Mouse (Mus musculus): ENCODE results near the gene Ppm1n. TPM values are rescaled to one million over a fixed set of nuclear protein-coding genes. Genes with fewer than 3 reads are reported as not detected.
A peak's percentile ranks its signal among the peaks of the same experiment; 100 is the strongest.

The Ppm1n gene
- total and polyA plus RNA-seq, 2 experiments from 2014 or later, result 1.4 to 1.8 TPM

DNA sequence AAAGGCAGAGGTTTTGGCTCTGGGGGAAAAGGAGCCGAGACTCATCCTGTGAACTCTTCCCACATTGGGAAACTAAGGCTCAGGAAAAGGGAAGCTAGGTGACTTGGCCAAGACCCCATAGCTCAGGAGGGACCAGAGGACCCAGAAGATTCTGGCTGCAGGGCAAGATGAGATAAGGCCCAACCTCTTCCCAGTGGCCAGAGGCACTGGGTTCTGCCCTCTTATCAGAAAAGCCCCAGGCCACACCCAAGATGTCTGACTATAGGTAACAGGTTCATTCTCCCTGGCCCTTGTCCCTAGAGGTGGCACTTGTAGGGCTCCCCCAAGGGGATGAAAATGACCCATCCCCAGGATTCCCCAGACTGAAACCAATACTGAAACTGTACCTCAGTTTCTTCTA lies 33.0 kb downstream of the Ppm1n start:
- H3K9me3 ChIP-seq (ENCODE audit: low read length), result no peaks in the 10 kb centered on the region
- H3K9ac ChIP-seq (replicated peaks; ENCODE audit: low read length, poor library complexity, severe bottlenecking), result no peak overlapping the region
- H3K27me3 ChIP-seq (ENCODE audit: insufficient read depth, low read length), result no peaks in the 10 kb centered on the region
- ATAC-seq (ENCODE audit: low FRiP score), result no peak
- H3K4me2 ChIP-seq (ENCODE audit: low read depth, low read length, poor library complexity, severe bottlenecking), result no peak overlapping the region
- no peak overlapping the region for H3K27ac ChIP-seq (ENCODE audit: low read depth, low read length)
- no peak for DNase-seq (ENCODE audit: low spot score)
- 96% methylated on average over 1 of the region's 1 CpGs for WGBS
- no peak overlapping the region for H3K4me3 ChIP-seq (ENCODE audit: low read depth, low read length)
- no peak for TF ChIP-seq CTCF (IDR thresholded peaks at IDR 0.05)
- H3K36me3 ChIP-seq (ENCODE audit: insufficient read depth, low read length), result peaks cover 12% of the 10 kb centered on the region
- no peaks in the 10 kb centered on the region for H3K4me1 ChIP-seq (ENCODE audit: insufficient read depth, low read length)

DNA sequence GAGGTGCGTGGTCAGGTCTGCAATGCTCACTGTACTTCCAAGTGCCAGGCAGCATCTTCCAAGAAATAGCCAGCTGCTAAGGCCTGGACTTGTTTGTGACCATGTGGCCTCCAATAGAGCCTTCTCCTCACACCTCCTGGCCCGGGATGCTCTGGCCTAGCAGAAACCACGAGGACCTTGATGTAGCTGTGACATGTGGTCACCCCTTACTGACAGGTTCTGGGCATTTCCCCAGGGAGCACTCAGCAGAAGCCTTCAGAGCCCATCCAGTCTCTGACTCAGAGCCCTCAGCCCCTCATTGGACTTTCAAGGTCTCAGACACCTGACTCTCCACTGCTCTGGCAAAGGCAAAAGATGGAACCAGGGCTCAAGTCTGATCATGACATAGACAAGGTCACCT lies 34.8 kb downstream of the Ppm1n start:
- Histone ChIP-seq H3K27ac (ENCODE audit: low read depth, low read length) (no peak overlapping the region), H3K4me2 (ENCODE audit: low read depth, low read length, poor library complexity, severe bottlenecking) (no peak overlapping the region), H3K9me3 (ENCODE audit: low read length) (no peaks in the 10 kb centered on the region), H3K4me3 (ENCODE audit: low read depth, low read length) (no peak overlapping the region), H3K27me3 (ENCODE audit: insufficient read depth, low read length) (no peaks in the 10 kb centered on the region), H3K9ac (replicated peaks; ENCODE audit: low read length, poor library complexity, severe bottlenecking) (no peak overlapping the region), H3K4me1 (ENCODE audit: insufficient read depth, low read length) (no peaks in the 10 kb centered on the region), H3K36me3 (ENCODE audit: insufficient read depth, low read length) (peaks cover 12% of the 10 kb centered on the region)
- no peak for DNase-seq (ENCODE audit: low spot score)
- ATAC-seq (ENCODE audit: low FRiP score), result no peak
- TF ChIP-seq CTCF (IDR thresholded peaks at IDR 0.05), result no peak
- 95% methylated on average over 3 of the region's 3 CpGs for WGBS

DNA sequence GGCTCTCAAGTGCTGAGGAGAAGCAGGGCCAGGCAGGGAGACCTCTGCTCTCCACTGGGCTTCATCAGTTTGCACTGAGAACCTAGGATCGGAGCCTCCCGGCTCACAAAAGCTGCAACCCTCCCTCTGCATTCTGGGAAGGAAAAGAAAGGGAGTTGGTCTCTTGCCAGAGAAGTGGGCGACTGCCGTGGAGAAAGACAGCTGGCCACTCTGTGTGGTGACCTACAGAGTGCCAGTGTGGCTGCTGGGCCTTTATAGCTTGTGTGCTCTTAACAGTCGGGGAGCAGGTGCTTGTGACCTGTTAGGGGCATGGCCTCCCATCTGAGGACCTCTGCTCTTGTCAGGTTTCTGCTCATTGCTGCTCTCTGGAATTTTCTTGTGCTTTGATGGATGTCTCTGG lies 36.0 kb downstream of the Ppm1n start:
- Histone ChIP-seq H3K27me3 (ENCODE audit: insufficient read depth, low read length) (no peaks in the 10 kb centered on the region), H3K4me3 (ENCODE audit: low read depth, low read length) (no peak overlapping the region), H3K9ac (replicated peaks; ENCODE audit: low read length, poor library complexity, severe bottlenecking) (no peak overlapping the region), H3K4me2 (ENCODE audit: low read depth, low read length, poor library complexity, severe bottlenecking) (no peak overlapping the region), H3K27ac (ENCODE audit: low read depth, low read length) (no peak overlapping the region), H3K9me3 (ENCODE audit: low read length) (no peaks in the 10 kb centered on the region), H3K36me3 (ENCODE audit: insufficient read depth, low read length) (peaks cover 12% of the 10 kb centered on the region), H3K4me1 (ENCODE audit: insufficient read depth, low read length) (no peaks in the 10 kb centered on the region)
- no peak for ATAC-seq (ENCODE audit: low FRiP score)
- DNase-seq (ENCODE audit: low spot score), result peak; percentile 46
- TF ChIP-seq CTCF (IDR thresholded peaks at IDR 0.05), result no peak
- WGBS, result 50% methylated on average over 5 of the region's 5 CpGs

DNA sequence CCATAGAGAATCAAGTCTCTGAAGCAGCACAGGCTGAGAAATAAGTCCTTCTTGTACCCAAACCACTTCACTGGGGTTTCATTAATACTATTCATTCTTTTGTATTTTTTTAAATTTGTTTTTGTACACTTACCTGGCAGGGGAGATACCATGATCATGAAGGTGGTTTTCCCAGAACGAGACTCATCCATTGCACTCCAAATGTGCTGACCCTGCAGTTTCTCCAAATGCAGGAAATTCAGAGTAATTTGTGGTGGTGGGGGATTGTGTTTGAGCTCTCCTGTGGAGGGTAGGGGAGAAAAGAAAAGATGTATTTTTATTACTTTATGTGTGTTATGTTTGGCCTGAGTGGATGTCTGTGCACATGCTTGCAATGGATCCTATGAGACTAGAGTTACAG lies 37.9 kb downstream of the Ppm1n start:
- 92% methylated on average over 1 of the region's 1 CpGs for WGBS
- DNase-seq (ENCODE audit: low spot score) (no peak), ATAC-seq (ENCODE audit: low FRiP score) (no peak)
- Histone ChIP-seq H3K27ac (ENCODE audit: low read depth, low read length) (no peak overlapping the region), H3K4me3 (ENCODE audit: low read depth, low read length) (no peak overlapping the region), H3K4me2 (ENCODE audit: low read depth, low read length, poor library complexity, severe bottlenecking) (no peak overlapping the region), H3K9ac (replicated peaks; ENCODE audit: low read length, poor library complexity, severe bottlenecking) (no peak overlapping the region), H3K36me3 (ENCODE audit: insufficient read depth, low read length) (peaks cover 10% of the 10 kb centered on the region; the same call in 1 of the 2 replicates), H3K4me1 (ENCODE audit: insufficient read depth, low read length) (no peaks in the 10 kb centered on the region), H3K27me3 (ENCODE audit: insufficient read depth, low read length) (no peaks in the 10 kb centered on the region), H3K9me3 (ENCODE audit: low read length) (no peaks in the 10 kb centered on the region)
- no peak for TF ChIP-seq CTCF (IDR thresholded peaks at IDR 0.05)

DNA sequence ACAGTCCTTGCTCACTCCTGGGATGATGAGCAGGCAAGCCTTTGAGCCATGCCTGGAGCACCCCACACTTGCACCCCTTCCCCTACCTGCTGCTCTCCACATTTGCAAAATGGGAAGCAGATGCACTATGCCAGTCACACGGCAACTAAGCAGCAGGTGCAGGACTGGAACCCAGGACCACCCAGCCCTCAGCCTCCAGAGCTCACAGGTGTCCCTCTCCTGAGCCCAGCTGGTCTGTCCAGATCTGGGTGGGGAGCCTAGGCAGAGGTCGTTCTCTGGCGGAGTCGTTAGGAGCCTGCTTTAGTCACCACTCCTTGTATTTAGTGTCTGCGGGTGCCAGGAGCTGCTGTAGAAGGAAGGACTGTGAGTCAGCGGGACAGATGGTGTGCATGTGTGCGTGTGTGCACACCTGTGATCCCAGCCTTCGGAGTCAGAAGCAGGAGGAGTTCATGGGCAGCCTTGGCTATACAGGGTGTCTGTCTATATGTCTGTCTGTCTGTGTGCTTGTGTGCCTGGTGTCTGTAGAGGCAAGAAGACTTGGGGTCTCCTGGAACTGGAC lies 38.9 kb downstream of the Ppm1n start:
- ATAC-seq (ENCODE audit: low FRiP score), result no peak
- H3K9me3 ChIP-seq (ENCODE audit: low read length), result no peaks in the 10 kb centered on the region

DNA sequence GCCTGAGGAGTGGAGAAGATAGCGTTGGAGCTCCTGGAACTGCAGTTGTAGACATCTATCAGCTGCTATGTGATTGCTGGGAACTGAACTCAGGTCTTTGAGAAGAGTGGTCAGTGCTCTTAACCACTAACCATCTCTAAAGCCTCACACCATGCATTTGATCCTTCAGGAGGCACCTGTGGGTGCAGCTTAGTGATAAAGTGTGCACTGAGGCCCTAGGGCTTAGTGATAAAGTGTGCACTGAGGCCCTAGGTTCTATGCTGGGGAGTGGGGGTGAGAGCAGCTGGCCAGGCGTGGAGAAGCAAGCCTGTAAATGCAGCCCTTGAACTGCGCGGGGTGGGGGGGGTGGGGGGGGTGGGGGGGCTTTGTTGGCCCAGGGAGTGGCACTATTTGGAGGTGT lies 39.9 kb downstream of the Ppm1n start:
- no peaks in the 10 kb centered on the region for H3K27me3 ChIP-seq (ENCODE audit: insufficient read depth, low read length)
- H3K4me2 ChIP-seq (ENCODE audit: low read depth, low read length, poor library complexity, severe bottlenecking), result no peak overlapping the region
- no peak for DNase-seq (ENCODE audit: low spot score)
- H3K36me3 ChIP-seq (ENCODE audit: insufficient read depth, low read length), result peaks cover 1% of the 10 kb centered on the region
- no peak overlapping the region for H3K27ac ChIP-seq (ENCODE audit: low read depth, low read length)
- ATAC-seq (ENCODE audit: low FRiP score), result no peak
- WGBS, result 59% methylated on average over 4 of the region's 4 CpGs
- H3K4me1 ChIP-seq (ENCODE audit: insufficient read depth, low read length), result no peaks in the 10 kb centered on the region
- no peak overlapping the region for H3K9ac ChIP-seq (replicated peaks; ENCODE audit: low read length, poor library complexity, severe bottlenecking)
- no peak overlapping the region for H3K4me3 ChIP-seq (ENCODE audit: low read depth, low read length)
- no peak for TF ChIP-seq CTCF (IDR thresholded peaks at IDR 0.05)
- H3K9me3 ChIP-seq (ENCODE audit: low read length), result no peaks in the 10 kb centered on the region

More for the DNA sequence above, 38.9 kb downstream of the Ppm1n start:
- Histone ChIP-seq H3K36me3 (ENCODE audit: insufficient read depth, low read length) (peaks cover 6% of the 10 kb centered on the region), H3K9ac (replicated peaks; ENCODE audit: low read length, poor library complexity, severe bottlenecking) (no peak overlapping the region), H3K4me2 (ENCODE audit: low read depth, low read length, poor library complexity, severe bottlenecking) (no peak overlapping the region), H3K27me3 (ENCODE audit: insufficient read depth, low read length) (no peaks in the 10 kb centered on the region), H3K4me3 (ENCODE audit: low read depth, low read length) (no peak overlapping the region), H3K4me1 (ENCODE audit: insufficient read depth, low read length) (no peaks in the 10 kb centered on the region), H3K27ac (ENCODE audit: low read depth, low read length) (no peak overlapping the region)
- no peak for TF ChIP-seq CTCF (IDR thresholded peaks at IDR 0.05)
- DNase-seq (ENCODE audit: low spot score), result no peak
- 95% methylated on average over 8 of the region's 8 CpGs for WGBS
